Mouse (Mus musculus) midbrain, embryonic 11.5 days (tissue): Measurements from ENCODE around the gene Ankrd12. TPM values are rescaled to one million over a fixed set of nuclear protein-coding genes. Genes with fewer than 3 reads are reported as not detected.

Source experiments
- ATAC-seq: fragments of 200-750 bp; cut with Nextera tagmentation; 2 replicates; pipeline ENCODE4 v1.8.0; 2017; ENCODE audit warnings: moderate TSS enrichment, moderate library complexity; ENCODE audit not compliant: low FRiP score
- DNase-seq: peaks from one replicate; pipeline ENCODE4 v3.0.0; 2015; ENCODE audit warnings: low spot score; ENCODE audit errors: missing footprints
- H3K27ac ChIP-seq: fragments of 300-500 bp; sonication (generic); 2 replicates; pipeline ENCODE4 v1.5.1; 2014; ENCODE audit warnings: low read depth, low read length
- H3K27me3 ChIP-seq: fragments of 300-500 bp; sonication (generic); 2 replicates; pipeline ENCODE4 v1.6.1; 2014; ENCODE audit warnings: mild to moderate bottlenecking, low read length, moderate library complexity, mixed read lengths; ENCODE audit not compliant: control insufficient read depth, insufficient read depth
- H3K36me3 ChIP-seq: fragments of 300-500 bp; sonication (generic); 2 replicates; pipeline ENCODE4 v1.6.1; 2014; ENCODE audit warnings: mild to moderate bottlenecking, low read length, moderate library complexity, mixed read lengths; ENCODE audit not compliant: control insufficient read depth, insufficient read depth
- H3K4me1 ChIP-seq: fragments of 300-500 bp; sonication (generic); 2 replicates; pipeline ENCODE4 v1.6.1; 2014; ENCODE audit warnings: low read length; ENCODE audit not compliant: control insufficient read depth, insufficient read depth
- H3K4me2 ChIP-seq: fragments of 300-500 bp; sonication (generic); 2 replicates; pipeline ENCODE4 v1.6.1; 2014; ENCODE audit warnings: mild to moderate bottlenecking, moderate library complexity
- H3K4me3 ChIP-seq: fragments of 300-500 bp; sonication (generic); 2 replicates; pipeline ENCODE4 v1.5.1; 2014; ENCODE audit warnings: low read depth, low read length
- H3K9ac ChIP-seq: fragments of 300-500 bp; sonication (generic); 2 replicates; pipeline ENCODE4 v1.6.1; 2014; ENCODE audit warnings: low read length
- H3K9me3 ChIP-seq: fragments of 300-500 bp; sonication (generic); 2 replicates; pipeline ENCODE4 v1.6.1; 2016; ENCODE audit warnings: low read length; ENCODE audit not compliant: control insufficient read depth
- WGBS: fragments of 180-500 bp; shearing (Covaris S2); extraction: QIAGEN DNeasy Blood & Tissue Kit; methylation state at CpG from one replicate; pipeline ENCODE4 v1.1.7; 2014; 5-methylcytosine and 5-hydroxymethylcytosine counted together
- polyA plus RNA-seq: library from polyadenylated mRNA; unstranded; fragments of >200 nt; fragmentation: Nextera tagmentation; extraction: Ambion mirVana; gene quantifications from 2 replicates; pipeline ENCODE4 v1.2.1, GENCODE M21; 2014

The Ankrd12 gene
- polyA plus RNA-seq, 1 experiment from 2014 or later = 32.7 TPM

- no peaks in the 10 kb centered on the region for H3K4me1 ChIP-seq
- no peak overlapping the region for H3K4me2 ChIP-seq
- no peak overlapping the region for H3K4me3 ChIP-seq
- H3K27me3 ChIP-seq = no peaks in the 10 kb centered on the region
- peaks cover 2% of the 10 kb centered on the region; the same call in 1 of the 2 replicates for H3K36me3 ChIP-seq
- ATAC-seq (no peak), DNase-seq (peak; percentile 12)
- H3K27ac ChIP-seq = no peak overlapping the region
- H3K9ac ChIP-seq = no peak overlapping the region
- no peaks in the 10 kb centered on the region for H3K9me3 ChIP-seq
- WGBS = 93% methylated on average over 2 of the region's 2 CpGs
Measured at GRCm38 (mm10) chr17:66092065-66092464, 15.2 kb upstream of the Ankrd12 start.

- peaks cover 3% of the 10 kb centered on the region; the same call in 1 of the 2 replicates for H3K36me3 ChIP-seq
- no peaks in the 10 kb centered on the region for H3K27me3 ChIP-seq
- ATAC-seq (no peak), DNase-seq (peak; percentile 41)
- H3K4me3 ChIP-seq = no peak overlapping the region
- H3K9me3 ChIP-seq = no peaks in the 10 kb centered on the region
- WGBS = 95% methylated on average over 2 of the region's 2 CpGs
- H3K27ac ChIP-seq = no peak overlapping the region
- no peak overlapping the region for H3K9ac ChIP-seq
- H3K4me2 ChIP-seq = no peak overlapping the region
- H3K4me1 ChIP-seq = no peaks in the 10 kb centered on the region
Measured at GRCm38 (mm10) chr17:66091392-66091791, 14.5 kb upstream of the Ankrd12 start.

GRCm38 (mm10) chr17:66090251-66090650 lies 13.4 kb upstream of the Ankrd12 start:
- Histone ChIP-seq H3K9me3 (no peaks in the 10 kb centered on the region), H3K27ac (no peak overlapping the region), H3K4me3 (no peak overlapping the region), H3K4me2 (no peak overlapping the region), H3K27me3 (no peaks in the 10 kb centered on the region), H3K36me3 (peaks cover 3% of the 10 kb centered on the region; the same call in 1 of the 2 replicates), H3K4me1 (no peaks in the 10 kb centered on the region), H3K9ac (no peak overlapping the region)
- ATAC-seq (no peak), DNase-seq (peak; percentile 64)

GRCm38 (mm10) chr17:66085038-66085437 lies 8.1 kb upstream of the Ankrd12 start:
- ATAC-seq (no peak), DNase-seq (no peak)
- Histone ChIP-seq H3K27ac (no peak overlapping the region), H3K4me2 (no peak overlapping the region), H3K27me3 (no peaks in the 10 kb centered on the region), H3K9ac (no peak overlapping the region), H3K4me1 (no peaks in the 10 kb centered on the region), H3K9me3 (no peaks in the 10 kb centered on the region), H3K4me3 (no peak overlapping the region), H3K36me3 (peaks cover 3% of the 10 kb centered on the region; the same call in 1 of the 2 replicates)
- 96% methylated on average over 1 of the region's 1 CpGs for WGBS

DNA sequence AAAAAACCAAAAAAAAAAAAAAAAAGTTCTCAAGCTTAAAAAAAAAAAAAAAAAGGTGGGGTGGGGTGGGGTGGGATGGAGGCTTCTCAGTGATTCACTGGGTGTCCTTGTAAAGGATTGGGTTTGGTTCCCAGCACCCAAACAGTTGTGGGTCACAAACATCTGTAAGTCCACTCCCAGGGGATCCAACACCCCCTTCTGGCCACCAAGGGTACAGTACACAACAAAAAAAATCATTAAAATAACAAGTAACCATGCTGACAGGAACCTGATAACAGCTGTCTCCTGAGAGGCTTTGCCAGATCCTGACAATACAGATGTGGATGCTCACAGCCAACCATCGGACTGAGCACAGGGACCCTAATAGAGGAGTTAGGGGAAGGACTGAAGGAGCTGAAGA lies 7.6 kb upstream of the Ankrd12 start:
- H3K4me1 ChIP-seq = no peaks in the 10 kb centered on the region
- H3K4me2 ChIP-seq = no peak overlapping the region
- WGBS = 81% methylated on average over 1 of the region's 1 CpGs
- ATAC-seq (no peak), DNase-seq (peak; percentile 21)
- no peak overlapping the region for H3K9ac ChIP-seq
- H3K36me3 ChIP-seq = peaks cover 3% of the 10 kb centered on the region; the same call in 1 of the 2 replicates
- no peak overlapping the region for H3K4me3 ChIP-seq
- H3K9me3 ChIP-seq = no peaks in the 10 kb centered on the region
- H3K27me3 ChIP-seq = no peaks in the 10 kb centered on the region
- H3K27ac ChIP-seq = no peak overlapping the region

- peak overlapping the region; percentile 74 for H3K9ac ChIP-seq
- WGBS = under 1% methylated on average over 23 of the region's 23 CpGs
- H3K27ac ChIP-seq = peak overlapping the region; percentile 81
- DNase-seq (no peak), ATAC-seq (peak; percentile 73)
- H3K27me3 ChIP-seq = no peaks in the 10 kb centered on the region
- no peaks in the 10 kb centered on the region; the same call in 1 of the 2 replicates for H3K36me3 ChIP-seq
- H3K4me3 ChIP-seq = peak overlapping the region; percentile 95
- no peaks in the 10 kb centered on the region for H3K9me3 ChIP-seq
- H3K4me2 ChIP-seq = peak overlapping the region; percentile 84
- peaks cover 12% of the 10 kb centered on the region; the same call in 1 of the 2 replicates for H3K4me1 ChIP-seq
Measured at GRCm38 (mm10) chr17:66077437-66077850, 555 bp upstream of the Ankrd12 start.

DNA sequence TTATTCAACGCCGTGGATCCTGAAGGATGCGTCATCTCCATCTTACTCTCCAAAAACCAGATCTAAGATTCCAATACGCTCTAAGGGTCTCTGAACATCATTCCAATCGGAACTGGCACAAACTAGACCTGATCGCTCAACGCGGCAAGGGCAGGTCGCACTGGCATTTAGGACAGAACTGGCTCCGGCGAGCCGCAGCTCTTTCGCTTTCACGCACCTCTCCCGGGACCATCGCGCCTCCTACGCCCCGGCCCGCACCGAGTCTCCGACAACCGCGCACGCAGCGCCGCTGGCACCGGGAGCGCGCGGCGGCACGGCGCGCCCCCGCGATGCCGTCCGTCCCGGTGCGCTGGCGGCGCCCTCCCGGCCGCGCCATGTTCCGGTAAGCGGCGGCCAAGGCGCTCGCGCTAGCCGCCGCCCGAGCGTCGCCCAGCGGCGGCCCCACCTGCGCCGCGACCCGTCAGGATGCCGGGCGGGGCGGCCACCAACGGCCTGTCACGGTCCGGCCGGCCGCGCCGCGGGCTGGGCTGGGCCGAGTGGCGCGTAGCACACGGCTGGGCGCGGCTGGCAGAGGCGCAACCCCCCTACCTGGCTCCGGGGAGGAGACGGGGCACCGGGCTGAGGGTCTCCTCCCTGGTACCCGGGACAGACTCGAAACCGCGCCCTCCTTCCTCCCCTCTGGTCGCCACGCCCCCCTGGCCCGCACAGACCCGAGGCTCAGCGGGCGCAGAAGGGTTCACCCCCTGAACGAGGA lies 538 bp downstream of the Ankrd12 start:
- ATAC-seq (peak; percentile 90), DNase-seq (peak; percentile 96)
- peak overlapping the region; percentile 95 for H3K4me3 ChIP-seq
- H3K4me2 ChIP-seq = peak overlapping the region; percentile 84
- H3K27me3 ChIP-seq = no peaks in the 10 kb centered on the region
- H3K4me1 ChIP-seq = peaks cover 12% of the 10 kb centered on the region; the same call in 1 of the 2 replicates
- peak overlapping the region; percentile 81 for H3K27ac ChIP-seq
- H3K9ac ChIP-seq = peak overlapping the region; percentile 74
- H3K36me3 ChIP-seq = no peaks in the 10 kb centered on the region; the same call in 1 of the 2 replicates
- no peaks in the 10 kb centered on the region for H3K9me3 ChIP-seq
- under 1% methylated on average over 66 of the region's 95 CpGs for WGBS

- 5% methylated on average over 12 of the region's 12 CpGs for WGBS
- H3K4me1 ChIP-seq = peaks cover 12% of the 10 kb centered on the region; the same call in 1 of the 2 replicates
- no peak for ATAC-seq
Measured at GRCm38 (mm10) chr17:66075827-66076173, 1.1 kb downstream of the Ankrd12 start.

DNA sequence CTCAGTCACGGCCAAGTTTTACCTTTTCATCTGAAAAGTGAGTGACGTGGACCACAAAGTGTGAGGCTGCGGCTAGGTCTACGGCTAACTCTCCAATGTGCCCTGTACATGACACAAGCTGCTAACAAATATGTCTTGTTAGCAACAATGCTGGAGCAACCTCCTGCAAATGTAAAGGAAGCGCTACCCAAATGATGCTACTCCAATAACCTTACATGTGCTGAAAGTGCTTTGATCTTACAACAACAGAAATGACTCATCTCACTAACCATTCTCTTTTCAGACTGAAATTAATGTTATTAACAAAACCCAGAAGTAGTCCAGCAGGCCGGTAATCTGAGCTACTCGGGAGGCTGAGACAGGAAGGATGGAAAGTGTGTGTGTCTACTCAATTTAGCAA lies 2.9 kb downstream of the Ankrd12 start:
- Histone ChIP-seq H3K9ac (no peak overlapping the region), H3K4me2 (no peak overlapping the region), H3K4me1 (peaks cover 12% of the 10 kb centered on the region; the same call in 1 of the 2 replicates), H3K36me3 (no peaks in the 10 kb centered on the region), H3K9me3 (no peaks in the 10 kb centered on the region), H3K4me3 (no peak overlapping the region), H3K27me3 (no peaks in the 10 kb centered on the region), H3K27ac (no peak overlapping the region)
- DNase-seq = peak; percentile 47
- WGBS = 88% methylated on average over 7 of the region's 7 CpGs
- ATAC-seq = no peak

More at GRCm38 (mm10) chr17:66075827-66076173, 1.1 kb downstream of the Ankrd12 start:
- Histone ChIP-seq H3K9ac (peak overlapping the region; percentile 74), H3K36me3 (no peaks in the 10 kb centered on the region; the same call in 1 of the 2 replicates), H3K4me3 (peak overlapping the region; percentile 95), H3K27me3 (no peaks in the 10 kb centered on the region), H3K9me3 (no peaks in the 10 kb centered on the region), H3K4me2 (peak overlapping the region; percentile 84), H3K27ac (peak overlapping the region; percentile 81)
- DNase-seq = peak; percentile 90
